Mouse (Mus musculus): ENCODE data around the gene Sdc3. TPM values are rescaled to one million over a fixed set of nuclear protein-coding genes. Genes with fewer than 3 reads are reported as not detected.

Sdc3 gene
- polyA plus RNA-seq, 1 experiment from 2014 or later = 10.4 TPM

DNA sequence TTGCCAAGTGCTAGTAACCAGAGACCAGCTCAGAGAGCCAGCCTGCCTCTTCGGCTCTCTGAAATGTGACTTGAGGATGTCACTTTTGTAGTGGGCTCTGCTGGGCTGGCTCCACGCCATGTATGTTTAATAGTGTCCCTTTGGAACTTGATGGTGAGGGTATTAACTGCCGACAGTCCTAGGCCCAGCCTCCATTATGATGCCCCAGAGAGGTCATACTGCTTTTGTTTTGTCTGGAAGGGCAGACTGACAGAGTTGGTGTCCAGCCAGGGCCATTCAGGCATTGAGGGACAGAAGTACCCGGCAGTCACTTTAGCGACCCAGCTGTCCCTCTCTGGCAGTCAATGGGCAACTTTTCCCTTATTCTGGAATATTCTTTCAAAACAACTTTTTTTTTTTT, 17.4 kb downstream of the Sdc3 start:
- no peak for TF ChIP-seq EP300 (IDR thresholded peaks at IDR 0.05)
- TF ChIP-seq CTCF (IDR thresholded peaks at IDR 0.05) = no peak
- no peaks in the 10 kb centered on the region for H3K27me3 ChIP-seq (replicated peaks; ENCODE audit: insufficient read depth, low read length)
- H3K4me2 ChIP-seq (replicated peaks; ENCODE audit: low read depth, low read length) = no peak overlapping the region
- H3K27ac ChIP-seq (ENCODE audit: low read length) = no peak overlapping the region
- no peak for ATAC-seq
- H3K4me3 ChIP-seq (ENCODE audit: low read depth, low read length) = no peak overlapping the region
- DNase-seq (ENCODE audit: low spot score) = no peak
- H3K9ac ChIP-seq (replicated peaks; ENCODE audit: low read depth) = no peak overlapping the region
- WGBS = 55% methylated on average over 5 of the region's 5 CpGs
- no peaks in the 10 kb centered on the region for H3K36me3 ChIP-seq (ENCODE audit: insufficient read depth, low read length)
- no peaks in the 10 kb centered on the region for H3K4me1 ChIP-seq (ENCODE audit: insufficient read depth, low read depth, low read length)
- no peaks in the 10 kb centered on the region for H3K9me3 ChIP-seq (ENCODE audit: low read length)

DNA sequence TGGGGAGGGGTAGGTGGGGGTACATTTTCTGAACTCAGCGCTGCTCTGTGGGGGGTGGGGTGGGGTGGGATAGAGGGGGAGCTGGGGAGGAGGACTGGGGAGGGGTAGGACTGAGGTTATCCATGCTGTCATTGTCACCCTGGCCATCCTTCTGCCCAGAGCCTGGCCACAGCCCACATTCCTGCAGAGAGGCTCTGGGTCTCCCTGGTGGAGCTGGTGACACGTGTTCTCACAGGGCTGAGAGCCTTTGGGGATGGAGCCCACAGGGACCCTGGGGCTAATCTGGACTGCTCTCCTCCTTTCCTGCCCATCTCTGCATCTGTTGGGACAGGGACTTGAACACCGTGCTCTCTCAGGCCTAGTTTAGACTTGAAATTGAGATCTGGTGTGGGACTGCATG, 18.5 kb downstream of the Sdc3 start:
- TF ChIP-seq EP300 (IDR thresholded peaks at IDR 0.05) (no peak), CTCF (IDR thresholded peaks at IDR 0.05) (no peak)
- H3K36me3 ChIP-seq (ENCODE audit: insufficient read depth, low read length) = no peaks in the 10 kb centered on the region
- H3K27me3 ChIP-seq (replicated peaks; ENCODE audit: insufficient read depth, low read length) = no peaks in the 10 kb centered on the region
- H3K9me3 ChIP-seq (ENCODE audit: low read length) = no peaks in the 10 kb centered on the region
- no peak for ATAC-seq
- H3K9ac ChIP-seq (replicated peaks; ENCODE audit: low read depth) = no peak overlapping the region
- no peak overlapping the region for H3K4me3 ChIP-seq (ENCODE audit: low read depth, low read length)
- 45% methylated on average over 3 of the region's 3 CpGs for WGBS
- H3K27ac ChIP-seq (ENCODE audit: low read length) = no peak overlapping the region
- no peak overlapping the region for H3K4me2 ChIP-seq (replicated peaks; ENCODE audit: low read depth, low read length)
- H3K4me1 ChIP-seq (ENCODE audit: insufficient read depth, low read depth, low read length) = no peaks in the 10 kb centered on the region
- no peak for DNase-seq (ENCODE audit: low spot score)

- Histone ChIP-seq H3K36me3 (ENCODE audit: insufficient read depth, low read length) (no peaks in the 10 kb centered on the region), H3K27me3 (replicated peaks; ENCODE audit: insufficient read depth, low read length) (no peaks in the 10 kb centered on the region), H3K27ac (ENCODE audit: low read length) (no peak overlapping the region), H3K4me1 (ENCODE audit: insufficient read depth, low read depth, low read length) (no peaks in the 10 kb centered on the region), H3K4me3 (ENCODE audit: low read depth, low read length) (no peak overlapping the region), H3K9ac (replicated peaks; ENCODE audit: low read depth) (no peak overlapping the region), H3K4me2 (replicated peaks; ENCODE audit: low read depth, low read length) (no peak overlapping the region), H3K9me3 (ENCODE audit: low read length) (no peaks in the 10 kb centered on the region)
- WGBS = 71% methylated on average over 7 of the region's 7 CpGs
- ATAC-seq (no peak), DNase-seq (ENCODE audit: low spot score) (no peak)
- TF ChIP-seq EP300 (IDR thresholded peaks at IDR 0.05) (no peak), CTCF (IDR thresholded peaks at IDR 0.05) (no peak)
Observed at GRCm38 (mm10) chr4:130811385-130811784, 19.0 kb downstream of the Sdc3 start.

GRCm38 (mm10) chr4:130813958-130814357, 21.6 kb downstream of the Sdc3 start:
- Histone ChIP-seq H3K4me1 (ENCODE audit: insufficient read depth, low read depth, low read length) (no peaks in the 10 kb centered on the region), H3K27me3 (replicated peaks; ENCODE audit: insufficient read depth, low read length) (no peaks in the 10 kb centered on the region), H3K9me3 (ENCODE audit: low read length) (no peaks in the 10 kb centered on the region), H3K27ac (ENCODE audit: low read length) (no peak overlapping the region), H3K4me3 (ENCODE audit: low read depth, low read length) (no peak overlapping the region), H3K9ac (replicated peaks; ENCODE audit: low read depth) (no peak overlapping the region), H3K4me2 (replicated peaks; ENCODE audit: low read depth, low read length) (no peak overlapping the region), H3K36me3 (ENCODE audit: insufficient read depth, low read length) (no peaks in the 10 kb centered on the region)
- WGBS = 69% methylated on average over 2 of the region's 2 CpGs
- TF ChIP-seq EP300 (IDR thresholded peaks at IDR 0.05) = no peak
- ATAC-seq (no peak), DNase-seq (ENCODE audit: low spot score) (no peak)

- H3K4me3 ChIP-seq (ENCODE audit: low read depth, low read length) = no peak overlapping the region
- H3K36me3 ChIP-seq (ENCODE audit: insufficient read depth, low read length) = no peaks in the 10 kb centered on the region
- no peaks in the 10 kb centered on the region for H3K27me3 ChIP-seq (replicated peaks; ENCODE audit: insufficient read depth, low read length)
- no peaks in the 10 kb centered on the region for H3K4me1 ChIP-seq (ENCODE audit: insufficient read depth, low read depth, low read length)
- H3K9ac ChIP-seq (replicated peaks; ENCODE audit: low read depth) = no peak overlapping the region
- 61% methylated on average over 8 of the region's 8 CpGs for WGBS
- no peak for ATAC-seq
- TF ChIP-seq EP300 (IDR thresholded peaks at IDR 0.05) (no peak), CTCF (IDR thresholded peaks at IDR 0.05) (no peak)
- no peak for DNase-seq (ENCODE audit: low spot score)
- H3K4me2 ChIP-seq (replicated peaks; ENCODE audit: low read depth, low read length) = no peak overlapping the region
- no peak overlapping the region for H3K27ac ChIP-seq (ENCODE audit: low read length)
- no peaks in the 10 kb centered on the region for H3K9me3 ChIP-seq (ENCODE audit: low read length)
Observed at GRCm38 (mm10) chr4:130814742-130815330, 22.5 kb downstream of the Sdc3 start.

DNA sequence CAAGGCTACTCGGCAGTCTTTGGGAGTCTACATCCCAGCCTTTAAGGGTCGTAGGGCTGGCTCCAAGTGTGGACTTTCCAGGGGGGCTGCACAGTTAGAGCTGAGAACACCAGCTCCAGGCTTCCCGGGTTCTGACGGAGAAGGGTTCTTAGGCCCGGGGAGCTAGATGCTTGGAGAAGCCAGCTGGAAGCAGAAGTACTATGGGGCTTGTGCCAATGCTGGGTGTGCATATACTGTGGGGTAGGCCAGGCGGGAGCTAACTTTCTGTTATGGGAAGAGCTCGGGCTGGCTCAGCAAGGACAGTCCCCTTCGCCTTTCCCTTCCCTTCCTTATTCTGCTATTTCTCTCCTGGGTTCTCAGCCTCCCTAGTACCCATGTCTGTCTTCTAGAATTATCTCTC, 23.5 kb downstream of the Sdc3 start:
- no peak overlapping the region for H3K4me3 ChIP-seq (ENCODE audit: low read depth, low read length)
- ATAC-seq (no peak), DNase-seq (ENCODE audit: low spot score) (no peak)
- no peak overlapping the region for H3K27ac ChIP-seq (ENCODE audit: low read length)
- H3K4me1 ChIP-seq (ENCODE audit: insufficient read depth, low read depth, low read length) = no peaks in the 10 kb centered on the region
- H3K4me2 ChIP-seq (replicated peaks; ENCODE audit: low read depth, low read length) = no peak overlapping the region
- H3K9me3 ChIP-seq (ENCODE audit: low read length) = no peaks in the 10 kb centered on the region
- no peak overlapping the region for H3K9ac ChIP-seq (replicated peaks; ENCODE audit: low read depth)
- TF ChIP-seq CTCF (IDR thresholded peaks at IDR 0.05) (no peak), EP300 (IDR thresholded peaks at IDR 0.05) (no peak)
- H3K27me3 ChIP-seq (replicated peaks; ENCODE audit: insufficient read depth, low read length) = no peaks in the 10 kb centered on the region
- 71% methylated on average over 8 of the region's 8 CpGs for WGBS
- no peaks in the 10 kb centered on the region for H3K36me3 ChIP-seq (ENCODE audit: insufficient read depth, low read length)

GRCm38 (mm10) chr4:130819806-130820205, 27.5 kb downstream of the Sdc3 start:
- DNase-seq (ENCODE audit: low spot score) = no peak
- 79% methylated on average over 3 of the region's 3 CpGs for WGBS
- H3K4me2 ChIP-seq (replicated peaks; ENCODE audit: low read depth, low read length) = no peak overlapping the region
- no peaks in the 10 kb centered on the region for H3K36me3 ChIP-seq (ENCODE audit: insufficient read depth, low read length)
- ATAC-seq = no peak
- H3K9me3 ChIP-seq (ENCODE audit: low read length) = no peaks in the 10 kb centered on the region
- no peak overlapping the region for H3K4me3 ChIP-seq (ENCODE audit: low read depth, low read length)
- no peaks in the 10 kb centered on the region for H3K4me1 ChIP-seq (ENCODE audit: insufficient read depth, low read depth, low read length)
- H3K9ac ChIP-seq (replicated peaks; ENCODE audit: low read depth) = no peak overlapping the region
- H3K27me3 ChIP-seq (replicated peaks; ENCODE audit: insufficient read depth, low read length) = no peaks in the 10 kb centered on the region
- no peak for TF ChIP-seq CTCF (IDR thresholded peaks at IDR 0.05)
- H3K27ac ChIP-seq (ENCODE audit: low read length) = no peak overlapping the region

All from lung, postnatal 0 days (tissue).